Mouse (Mus musculus) urinary bladder, adult 2 months (tissue): ENCODE measurements around the gene Plekhh2. TPM values are rescaled to one million over a fixed set of nuclear protein-coding genes. Genes with fewer than 3 reads are reported as not detected.

ENCODE experiments used
- DNase-seq: peaks from one replicate; pipeline ENCODE4 v3.0.0; 2022; ENCODE audit warnings: low spot score
- polyA plus RNA-seq: library from polyadenylated mRNA; depleted of rRNA; stranded (reverse); fragments of >200 nt; gene quantifications from 2 replicates; pipeline ENCODE4 v1.2.3, GENCODE M21; 2012; rRNA removed

The Plekhh2 gene
- polyA plus RNA-seq, 1 experiment: 8.7 TPM

- DNase-seq: no peak
Observed at GRCm38 (mm10) chr17:84644292-84645050, 132.8 kb downstream of the Plekhh2 start.

- DNase-seq: no peak
Observed at GRCm38 (mm10) chr17:84645119-84645518, 133.4 kb downstream of the Plekhh2 start.

- no peak for DNase-seq
Observed at GRCm38 (mm10) chr17:84645894-84646293, 134.2 kb downstream of the Plekhh2 start.

- no peak for DNase-seq
Observed at GRCm38 (mm10) chr17:84646477-84646876, 134.8 kb downstream of the Plekhh2 start.

GRCm38 (mm10) chr17:84647630-84648029 is 135.9 kb downstream of the Plekhh2 start:
- no peak for DNase-seq

- DNase-seq: no peak
Observed at GRCm38 (mm10) chr17:84650302-84651017, 138.8 kb downstream of the Plekhh2 start.

- DNase-seq: no peak
Observed at GRCm38 (mm10) chr17:84653544-84653943, 141.8 kb downstream of the Plekhh2 start.

- no peak for DNase-seq
Observed at GRCm38 (mm10) chr17:84656205-84656604, 144.5 kb downstream of the Plekhh2 start.

GRCm38 (mm10) chr17:84656653-84657421 is 145.1 kb downstream of the Plekhh2 start:
- DNase-seq: no peak

GRCm38 (mm10) chr17:84657422-84657732 is 145.7 kb downstream of the Plekhh2 start:
- DNase-seq: no peak

- no peak for DNase-seq
Observed at GRCm38 (mm10) chr17:84657782-84658181, 146.1 kb downstream of the Plekhh2 start.

- no peak for DNase-seq
Observed at GRCm38 (mm10) chr17:84658195-84658594, 146.5 kb downstream of the Plekhh2 start.

GRCm38 (mm10) chr17:84658951-84659350 is 147.3 kb downstream of the Plekhh2 start:
- no peak for DNase-seq

- DNase-seq: no peak
Observed at GRCm38 (mm10) chr17:84665053-84665452, 153.4 kb downstream of the Plekhh2 start.

- DNase-seq: no peak
Observed at GRCm38 (mm10) chr17:84665691-84666090, 154.0 kb downstream of the Plekhh2 start.

GRCm38 (mm10) chr17:84667848-84668247 is 156.2 kb downstream of the Plekhh2 start:
- DNase-seq: no peak

Other genes starting within 250 kb of the Plekhh2 start
- 6.0 and 7.9 TPM in 2 replicates for gene Thada, start 45.7 kb upstream of the Plekhh2 start, polyA plus RNA-seq
- 21.1 and 23.9 TPM in 2 replicates for gene Dync2li1, start 114.6 kb downstream of the Plekhh2 start, polyA plus RNA-seq
- gene Abcg8, start 164.4 kb downstream of the Plekhh2 start, polyA plus RNA-seq: 0.10 and 0.12 TPM in 2 replicates
- 0.66 and 0.84 TPM in 2 replicates for gene Abcg5, start 171.1 kb downstream of the Plekhh2 start, polyA plus RNA-seq